Mouse (Mus musculus): ENCODE data around the gene Snrk.
A peak's percentile ranks its signal among the peaks of the same experiment; 100 is the strongest.

Snrk gene

GRCm38 (mm10) chr9:122109553-122110225 lies 7.4 kb upstream of the Snrk start:
- DNase-seq: peak; percentile 75

- no peak for DNase-seq
Measured at GRCm38 (mm10) chr9:122110508-122110907, 6.6 kb upstream of the Snrk start.

DNA sequence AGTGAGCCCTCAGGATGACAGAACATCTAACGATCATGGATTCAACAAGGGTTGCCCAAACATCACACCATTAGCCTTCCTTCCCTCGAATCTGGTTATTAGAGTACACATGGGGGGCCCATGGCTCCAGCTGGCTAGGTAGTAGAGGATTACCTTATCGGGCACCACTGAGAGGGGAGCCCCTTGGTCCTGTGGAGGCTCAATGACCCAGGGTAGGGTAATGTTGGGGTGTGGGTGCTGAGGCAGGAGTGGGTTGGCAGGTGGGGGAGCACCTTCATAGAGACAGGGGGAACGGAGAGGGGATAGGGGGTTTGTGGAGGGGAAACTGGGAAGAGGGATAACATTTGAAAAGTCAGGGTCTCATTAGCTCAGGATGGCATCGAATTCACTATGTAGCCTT lies 6.1 kb upstream of the Snrk start:
- DNase-seq: no peak

- no peak for DNase-seq
Measured at GRCm38 (mm10) chr9:122115552-122115951, 1.5 kb upstream of the Snrk start.

DNA sequence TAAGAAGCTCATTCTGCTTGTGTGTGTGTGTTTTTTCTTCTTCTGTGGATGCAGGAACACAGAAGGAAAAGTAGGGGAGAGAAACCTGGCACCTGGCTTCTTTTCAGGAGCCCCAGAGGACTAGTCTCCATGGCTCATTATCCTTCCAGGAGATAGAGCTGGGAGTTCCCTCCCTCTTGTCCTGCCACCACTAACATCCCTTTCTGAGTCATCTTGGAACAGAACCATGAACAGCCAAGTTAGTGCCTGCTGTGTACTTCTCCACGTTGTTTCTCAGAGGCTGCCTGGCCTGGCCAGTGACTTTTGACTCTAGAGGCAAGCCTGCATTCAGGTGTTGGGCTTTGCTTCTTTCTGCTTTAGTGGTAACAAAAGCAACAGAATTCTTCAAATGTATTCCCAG lies 707 bp upstream of the Snrk start:
- no peak for DNase-seq

- DNase-seq: peak; percentile 44
Measured at GRCm38 (mm10) chr9:122117692-122118529, 845 bp downstream of the Snrk start.

GRCm38 (mm10) chr9:122120089-122120488 lies 3.0 kb downstream of the Snrk start:
- peak; percentile 79 for DNase-seq

DNA sequence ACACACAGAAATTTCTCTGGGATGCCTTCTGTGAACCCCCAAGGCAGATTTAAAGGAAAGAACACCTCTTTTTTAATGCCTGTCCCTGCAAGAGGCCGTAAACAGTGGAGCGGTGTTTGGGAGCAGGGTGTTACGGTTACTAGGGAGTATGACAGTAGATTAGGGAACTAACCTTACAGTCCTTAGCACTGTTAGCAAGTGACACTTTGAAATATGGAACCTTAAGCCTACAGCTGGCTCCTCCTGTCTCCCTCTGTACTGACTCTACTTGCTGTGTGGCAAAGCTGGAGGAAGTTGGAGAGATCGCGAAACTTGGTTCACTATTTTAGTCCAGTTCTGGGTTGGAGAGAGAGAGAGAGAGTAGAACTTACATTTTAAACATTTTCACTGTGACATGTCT lies 5.0 kb downstream of the Snrk start:
- DNase-seq: no peak

DNA sequence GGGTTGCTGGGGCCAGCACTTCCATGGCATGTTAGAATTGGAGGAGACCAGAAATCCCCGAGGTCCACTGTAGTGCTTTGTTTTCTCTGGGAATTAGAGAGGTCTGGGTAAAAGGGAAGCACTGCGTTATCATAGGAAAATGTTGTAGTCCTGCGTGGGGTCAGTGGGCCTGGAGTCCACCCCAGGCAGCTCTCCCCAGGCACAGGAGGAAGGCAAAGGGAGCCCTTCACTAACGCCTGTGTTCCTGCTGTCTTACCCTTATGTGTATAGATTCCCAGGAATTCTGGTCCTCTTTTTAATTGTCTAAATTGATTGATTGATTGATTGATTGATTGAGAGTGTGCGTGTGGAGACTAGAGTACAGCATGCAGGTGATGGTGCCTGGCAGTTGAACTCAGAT lies 6.1 kb downstream of the Snrk start:
- DNase-seq: no peak

DNA sequence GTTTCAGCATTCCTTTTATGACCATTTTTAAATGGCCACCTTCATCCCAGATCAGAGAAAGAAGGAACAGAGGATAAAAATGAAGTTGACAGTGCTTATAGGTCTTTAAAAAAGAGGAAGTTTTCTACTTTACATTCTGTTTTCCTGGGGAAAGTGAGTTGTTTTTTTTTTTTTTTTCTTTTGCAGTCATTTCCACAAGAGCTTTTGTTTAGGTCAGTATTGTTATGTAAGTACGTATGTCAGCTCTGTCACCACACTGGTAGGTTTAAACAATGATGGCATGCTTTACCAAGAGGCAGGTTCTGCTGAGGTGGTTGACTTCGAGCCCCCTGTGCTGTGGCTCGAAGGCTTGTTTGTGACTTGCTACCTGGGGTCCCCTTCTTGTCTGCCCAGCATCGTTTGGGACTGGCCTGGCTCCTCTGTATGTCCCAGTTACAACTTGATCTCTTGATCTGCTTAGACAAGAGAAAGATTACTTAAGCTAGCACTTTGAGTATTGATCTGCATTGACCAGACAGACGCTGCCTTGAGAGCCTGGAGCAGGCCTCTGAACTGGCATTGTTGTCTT lies 8.7 kb downstream of the Snrk start:
- no peak for DNase-seq

GRCm38 (mm10) chr9:122126790-122127189 lies 9.7 kb downstream of the Snrk start:
- DNase-seq: no peak

GRCm38 (mm10) chr9:122127271-122127785 lies 10.3 kb downstream of the Snrk start:
- DNase-seq: no peak

GRCm38 (mm10) chr9:122128686-122129085 lies 11.6 kb downstream of the Snrk start:
- no peak for DNase-seq

DNA sequence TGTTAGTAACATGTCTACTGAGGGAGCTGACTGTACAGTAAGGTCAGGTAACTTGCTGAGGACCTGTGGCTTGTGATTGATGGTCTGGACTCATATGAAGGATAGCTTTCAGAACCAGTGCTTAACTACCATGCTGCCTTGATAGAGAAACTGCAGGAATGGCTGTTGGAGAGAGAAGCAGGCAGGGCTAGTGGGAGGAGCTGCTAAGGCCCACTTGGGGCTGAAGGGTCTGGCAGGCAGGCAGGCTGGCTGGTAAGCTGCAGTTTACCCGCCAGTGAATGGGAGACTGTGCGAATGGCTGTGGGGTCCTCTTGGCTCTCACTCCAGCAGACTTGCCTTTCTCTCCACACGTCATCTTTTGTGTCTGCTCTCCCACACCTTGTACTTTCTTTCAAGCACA lies 13.6 kb downstream of the Snrk start:
- no peak for DNase-seq

- DNase-seq: peak; percentile 45
Measured at GRCm38 (mm10) chr9:122132145-122132544, 15.1 kb downstream of the Snrk start.

- DNase-seq: no peak
Measured at GRCm38 (mm10) chr9:122135095-122135884, 18.2 kb downstream of the Snrk start.

DNA sequence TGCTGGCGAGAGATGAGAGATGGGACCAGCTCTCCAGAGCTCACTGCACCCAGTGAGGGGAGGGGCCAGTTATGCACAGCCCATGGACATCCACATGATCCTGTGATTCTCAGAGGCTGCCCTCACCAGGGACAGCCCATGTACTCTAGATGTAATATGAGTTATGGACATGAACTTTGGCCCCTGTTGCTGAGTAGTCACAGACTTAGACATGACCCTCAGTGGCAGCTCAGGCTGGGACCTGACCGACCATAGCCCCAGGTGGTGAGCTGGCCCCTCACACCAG lies 18.8 kb downstream of the Snrk start:
- no peak for DNase-seq

DNA sequence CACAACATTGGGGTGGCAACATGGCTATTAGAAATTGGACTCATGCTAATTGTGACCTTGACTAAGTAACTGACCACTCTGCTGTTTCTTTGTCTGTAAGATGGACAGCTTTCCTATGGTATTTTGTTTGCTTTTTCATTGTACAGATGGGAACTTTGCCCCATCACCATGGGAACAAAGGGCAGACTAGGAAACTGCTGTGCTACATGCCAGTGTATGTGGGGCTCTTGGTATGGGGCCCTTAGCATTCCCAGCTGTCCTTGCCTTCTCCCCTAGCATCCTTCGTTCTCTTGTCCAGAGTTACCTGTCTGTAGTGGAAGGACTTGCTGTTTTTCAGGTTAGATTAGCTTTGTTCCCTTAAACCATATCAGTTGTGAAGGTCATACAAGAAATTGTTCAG lies 20.9 kb downstream of the Snrk start:
- no peak for DNase-seq

- no peak for DNase-seq
Measured at GRCm38 (mm10) chr9:122138371-122139029, 21.4 kb downstream of the Snrk start.

DNA sequence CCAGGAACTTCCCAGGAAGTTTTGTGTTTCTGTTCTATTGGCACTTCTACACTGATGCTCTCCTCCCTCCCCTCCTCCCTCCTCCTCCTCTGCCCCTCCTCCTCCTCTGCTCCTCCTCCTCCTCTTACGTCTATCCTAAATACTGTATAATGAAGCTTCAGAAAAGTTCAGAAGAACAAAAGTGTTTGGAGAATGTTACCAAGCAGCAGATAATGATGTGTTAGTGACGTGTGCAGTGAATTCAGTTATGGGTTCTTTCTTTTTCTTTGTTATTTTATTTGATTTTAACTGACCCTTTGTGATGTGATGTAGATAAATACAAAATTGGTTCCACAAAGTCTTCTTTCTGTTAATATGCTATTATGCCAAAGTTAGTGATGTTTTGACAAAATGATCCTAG lies 22.2 kb downstream of the Snrk start:
- no peak for DNase-seq

GRCm38 (mm10) chr9:122143219-122143618 lies 26.2 kb downstream of the Snrk start:
- no peak for DNase-seq

DNA sequence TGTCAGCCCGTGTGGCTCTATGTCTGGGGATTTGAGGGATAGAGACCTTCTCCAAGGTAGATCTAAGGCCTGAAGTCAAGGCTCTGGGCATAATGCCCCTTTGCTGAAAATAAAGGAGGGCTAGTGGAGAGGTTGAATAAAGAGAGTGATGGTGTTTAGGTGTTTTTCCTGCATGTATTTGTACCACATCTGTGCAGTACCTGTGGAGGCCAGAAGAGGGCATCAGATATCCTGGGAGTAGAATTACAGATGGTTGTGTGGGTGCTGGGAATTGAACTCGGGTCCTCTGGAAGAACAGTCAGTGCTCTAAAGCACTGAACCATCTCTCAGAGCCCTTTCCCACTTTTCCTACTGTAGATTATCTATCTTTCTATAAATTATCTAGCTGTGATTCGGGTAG lies 27.7 kb downstream of the Snrk start:
- DNase-seq: no peak

DNA sequence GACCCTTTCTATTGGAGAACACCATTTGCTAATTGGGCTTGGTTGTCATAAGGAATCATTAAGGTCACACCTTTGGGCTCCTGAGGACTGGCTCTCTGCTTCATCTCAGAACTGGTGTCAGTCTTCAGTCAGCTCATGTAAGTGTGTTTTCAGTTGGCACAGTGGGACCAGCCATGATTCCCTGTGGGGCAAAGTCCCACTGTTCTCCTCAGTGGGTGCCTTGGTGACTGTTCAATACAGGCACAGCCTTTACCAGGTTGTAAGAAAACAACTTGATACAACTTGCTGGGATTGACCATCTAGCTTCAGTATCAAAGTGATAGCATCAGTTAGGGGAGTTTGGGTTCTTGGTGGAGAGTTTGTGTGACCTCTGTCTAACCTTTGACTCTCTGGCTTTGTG lies 28.6 kb downstream of the Snrk start:
- DNase-seq: no peak
